Mouse (Mus musculus) myocyte (in vitro differentiated cells): ENCODE results near the gene Ank3.
A peak's percentile ranks its signal among the peaks of the same experiment; 100 is the strongest.

Source experiments
- CEBPB ChIP-seq: IDR thresholded peaks from 2 replicates; pipeline ENCODE4 v1.6.1; 2011; ENCODE audit warnings: mild to moderate bottlenecking, moderate library complexity; ENCODE audit not compliant: poor library complexity, insufficient read depth, severe bottlenecking
- E2F4 ChIP-seq: IDR thresholded peaks from one replicate; pipeline ENCODE4 v1.6.1; 2011; ENCODE audit warnings: mild to moderate bottlenecking, control low read depth, moderate library complexity; ENCODE audit not compliant: insufficient read depth
- MAX ChIP-seq: IDR thresholded peaks from one replicate; pipeline ENCODE4 v1.6.1; 2011; ENCODE audit warnings: low read depth, mild to moderate bottlenecking, control low read depth
- MYOD1 ChIP-seq, 3 experiments: IDR thresholded peaks; one replicate each; pipeline ENCODE4 v1.6.1; 2011; ENCODE audit warnings: control low read depth in 2 of 3, low read depth in 2 of 3, mild to moderate bottlenecking in 2 of 3, moderate library complexity in 1 of 3; ENCODE audit not compliant: insufficient read length in 2 of 3, control insufficient read depth in 1 of 3
- MYOG ChIP-seq, 3 experiments: IDR thresholded peaks; one replicate each; pipeline ENCODE4 v1.6.1; 2011; ENCODE audit warnings: control low read depth in 2 of 3, low read depth in 2 of 3, mild to moderate bottlenecking in 2 of 3; ENCODE audit not compliant: insufficient read length in 2 of 3, control insufficient read depth in 1 of 3, insufficient read depth in 1 of 3
- POLR2A ChIP-seq: IDR thresholded peaks from one replicate; pipeline ENCODE4 v1.6.1; 2011; ENCODE audit warnings: low read depth, mild to moderate bottlenecking, control low read depth, moderate library complexity; ENCODE audit not compliant: insufficient read length
- POLR2AphosphoS2 ChIP-seq: IDR thresholded peaks from one replicate; pipeline ENCODE4 v1.6.1; 2011; ENCODE audit warnings: low read depth, control low read depth; ENCODE audit not compliant: insufficient read length
- SRF ChIP-seq: IDR thresholded peaks from one replicate; pipeline ENCODE4 v1.6.1; 2011; ENCODE audit warnings: low read depth; ENCODE audit not compliant: control insufficient read depth, insufficient read length
- TCF12 ChIP-seq: IDR thresholded peaks from one replicate; pipeline ENCODE4 v1.6.1; 2011; ENCODE audit warnings: mild to moderate bottlenecking, control low read depth; ENCODE audit not compliant: poor library complexity, insufficient read depth, severe bottlenecking
- TCF3 ChIP-seq: IDR thresholded peaks from one replicate; pipeline ENCODE4 v1.6.1; 2011; ENCODE audit warnings: low read depth, control low read depth; ENCODE audit not compliant: insufficient read length
- USF1 ChIP-seq: IDR thresholded peaks from one replicate; pipeline ENCODE4 v1.6.1; 2011; ENCODE audit warnings: low read depth, mild to moderate bottlenecking, control low read depth, moderate library complexity

- TF ChIP-seq POLR2A (no peak), E2F4 (no peak), POLR2AphosphoS2 (no peak), TCF3 (no peak), USF1 (no peak), MAX (no peak), MYOG (IDR thresholded peaks at IDR 0.05; ENCODE audit: control insufficient read depth in 1 of 3, insufficient read depth in 1 of 3, insufficient read length in 2 of 3, low read depth in 2 of 3) (no peak), MYOD1 (IDR thresholded peaks at IDR 0.05; ENCODE audit: control insufficient read depth in 1 of 3, insufficient read length in 2 of 3, low read depth in 2 of 3) (no peak), SRF (no peak), CEBPB (0 out of 2 replicates have a peak, but pooled peaks have one; percentile 26), TCF12 (no peak)
Measured at GRCm38 (mm10) chr10:69478831-69479230, 80.3 kb downstream of the Ank3 start.
